Comparison of ENCODE assay signal across 14 mouse cellular contexts in genomic region chr1:85842251-85842650, GRCm38 (mm10). TPM values are rescaled to one million over a fixed set of nuclear protein-coding genes. Genes with fewer than 3 reads are reported as not detected.
DNase-seq lines count a peak whose midpoint lies in the region; ATAC-seq lines count a peak whose summit lies in the region.
"Had no signal": no experiment of that assay in that cellular context is flagged by ENCODE, and none has a peak within 500 bp of the region (broad histone marks: within the 10 kb centered on the region; RNA-seq: fewer than 3 reads in every experiment).

No protein-coding gene starts in this region.

- H3K27ac ChIP-seq in midbrain, embryonic 11.5 days (ENCODE audit: low read depth, low read length): no peak overlapping the region
- H3K27ac ChIP-seq: limb, embryonic 12.5 days; midbrain, embryonic 15.5 days; stomach, embryonic 15.5 days had no signal

- H3K9me3 ChIP-seq in midbrain, embryonic 11.5 days (ENCODE audit: control insufficient read depth, low read length): no peaks in the 10 kb centered on the region
- H3K9me3 ChIP-seq: limb, embryonic 12.5 days; midbrain, embryonic 15.5 days; stomach, embryonic 15.5 days had no signal

- H3K36me3 ChIP-seq in midbrain, embryonic 11.5 days (ENCODE audit: control insufficient read depth, insufficient read depth, low read length): no peaks in the 10 kb centered on the region; the same call in 1 of the 2 replicates

- no peaks in the 10 kb centered on the region for H3K27me3 ChIP-seq in midbrain, embryonic 11.5 days (ENCODE audit: control insufficient read depth, insufficient read depth, low read length)
- H3K27me3 ChIP-seq: limb, embryonic 12.5 days; midbrain, embryonic 15.5 days; stomach, embryonic 15.5 days had no signal

- no peak overlapping the region for H3K4me2 ChIP-seq in midbrain, embryonic 11.5 days
- H3K4me2 ChIP-seq: limb, embryonic 12.5 days; midbrain, embryonic 15.5 days; stomach, embryonic 15.5 days had no signal

- no peak for ATAC-seq in midbrain, embryonic 11.5 days (ENCODE audit: low FRiP score)
- ATAC-seq: midbrain, embryonic 15.5 days had no signal

- peak; percentile 56 for DNase-seq in cerebellum, adult 9-10 months
- DNase-seq in cerebellum, adult 8-10 months: no peak
- DNase-seq in left cerebral cortex, adult 11 months (ENCODE audit: low spot score): peak; percentile 36
- DNase-seq in left cerebral cortex, adult 8-10 months (ENCODE audit: low spot score in 2 of 2): no peak
- DNase-seq in MN1 (ENCODE audit: low spot score): peak; percentile 42
- peak; percentile 72 for DNase-seq in induced T-regulatory cell, adult 2 months (ENCODE audit: low read depth)
- DNase-seq in layer of hippocampus, postnatal 25 days (ENCODE audit: extremely low spot score in 1 of 2, low spot score in 1 of 2): no peak
- DNase-seq in midbrain, embryonic 11.5 days (ENCODE audit: low spot score, missing footprints): no peak
- DNase-seq: kidney, postnatal 10 days; right cerebral cortex, adult 18-20 months had no signal

- no peak overlapping the region for H3K9ac ChIP-seq in midbrain, embryonic 11.5 days (ENCODE audit: low read length)
- H3K9ac ChIP-seq: limb, embryonic 12.5 days; midbrain, embryonic 15.5 days; stomach, embryonic 15.5 days had no signal

- H3K4me3 ChIP-seq in midbrain, embryonic 11.5 days (ENCODE audit: low read depth, low read length): no peak overlapping the region
- H3K4me3 ChIP-seq: erythroblast, embryonic 14.5 days; limb, embryonic 12.5 days; midbrain, embryonic 15.5 days; stomach, embryonic 15.5 days had no signal

- H3K4me1 ChIP-seq in midbrain, embryonic 11.5 days (ENCODE audit: control insufficient read depth, insufficient read depth, low read length): no peaks in the 10 kb centered on the region
- H3K4me1 ChIP-seq: limb, embryonic 12.5 days; midbrain, embryonic 15.5 days had no signal

RNA-seq across cellular contexts. Expression of gene Cab39, which starts 49.0 kb away (rescaled TPM):
- 100 to 1,000 TPM; 141 to 160 (median 148) TPM for total RNA-seq in left cerebral cortex, adult 8-10 months (2022)
- 100 to 1,000 TPM; 149 to 151 TPM for total RNA-seq in layer of hippocampus, postnatal 25 days (2021)
- polyA plus RNA-seq in midbrain, embryonic 11.5 days (2014; fragmentation: Nextera tagmentation; extraction: Ambion mirVana): 68.0 and 69.0 TPM in 2 replicates

RNA-seq across cellular contexts. Expression of gene Itm2c, which starts 51.8 kb away (rescaled TPM):
- 100 to 1,000 TPM; 764 to 823 (median 782) TPM for total RNA-seq in left cerebral cortex, adult 8-10 months (2022)
- total RNA-seq in layer of hippocampus, postnatal 25 days (2021): 100 to 1,000 TPM; 728 to 849 TPM
- 78.1 and 78.7 TPM in 2 replicates for polyA plus RNA-seq in midbrain, embryonic 11.5 days (2014; fragmentation: Nextera tagmentation; extraction: Ambion mirVana)

Comparison
In these comparisons a context has a peak if more than half of its experiments do, and no peak if none do; other contexts are left out.
1. DNase-seq: peak in cerebellum, adult 9-10 months (single experiment), left cerebral cortex, adult 11 months (single experiment), MN1 (single experiment) and induced T-regulatory cell, adult 2 months (single experiment); none in cerebellum, adult 8-10 months (single experiment), left cerebral cortex, adult 8-10 months (0 of 2), layer of hippocampus, postnatal 25 days (0 of 2) and midbrain, embryonic 11.5 days (single experiment).